Mouse (Mus musculus) frontal cortex, postnatal 36 days (tissue): ENCODE results near the gene Gm10563.

Source experiments
- DNase-seq, 2 experiments: peaks; one replicate each; pipeline ENCODE4 v3.0.0; 2022; ENCODE audit warnings: low spot score in 2 of 2

Gm10563 gene

DNA sequence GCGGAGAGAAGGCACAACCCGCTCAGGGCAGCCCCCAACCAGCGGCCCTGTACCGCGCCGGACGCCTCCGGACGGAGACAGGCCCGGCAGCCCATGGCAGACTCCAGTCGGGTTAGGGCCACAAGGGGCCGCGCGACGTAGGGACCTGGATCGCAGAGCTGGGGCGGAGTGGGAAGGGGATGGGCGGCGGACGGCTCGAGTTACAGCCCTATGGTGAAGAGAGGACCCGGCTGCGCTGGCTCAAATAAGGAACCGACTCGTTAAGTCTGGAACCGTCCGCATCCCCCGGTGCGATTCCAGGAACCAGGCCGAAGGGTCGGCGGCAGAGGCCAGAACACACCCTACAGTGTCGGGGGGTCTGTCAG is 7.9 kb upstream of the Gm10563 start, which contains the start of gene Mmp23:
TSS of gene Mmp23 (minus strand) at position 299 of the 365 bp plus-strand sequence.
- no peak for DNase-seq

DNA sequence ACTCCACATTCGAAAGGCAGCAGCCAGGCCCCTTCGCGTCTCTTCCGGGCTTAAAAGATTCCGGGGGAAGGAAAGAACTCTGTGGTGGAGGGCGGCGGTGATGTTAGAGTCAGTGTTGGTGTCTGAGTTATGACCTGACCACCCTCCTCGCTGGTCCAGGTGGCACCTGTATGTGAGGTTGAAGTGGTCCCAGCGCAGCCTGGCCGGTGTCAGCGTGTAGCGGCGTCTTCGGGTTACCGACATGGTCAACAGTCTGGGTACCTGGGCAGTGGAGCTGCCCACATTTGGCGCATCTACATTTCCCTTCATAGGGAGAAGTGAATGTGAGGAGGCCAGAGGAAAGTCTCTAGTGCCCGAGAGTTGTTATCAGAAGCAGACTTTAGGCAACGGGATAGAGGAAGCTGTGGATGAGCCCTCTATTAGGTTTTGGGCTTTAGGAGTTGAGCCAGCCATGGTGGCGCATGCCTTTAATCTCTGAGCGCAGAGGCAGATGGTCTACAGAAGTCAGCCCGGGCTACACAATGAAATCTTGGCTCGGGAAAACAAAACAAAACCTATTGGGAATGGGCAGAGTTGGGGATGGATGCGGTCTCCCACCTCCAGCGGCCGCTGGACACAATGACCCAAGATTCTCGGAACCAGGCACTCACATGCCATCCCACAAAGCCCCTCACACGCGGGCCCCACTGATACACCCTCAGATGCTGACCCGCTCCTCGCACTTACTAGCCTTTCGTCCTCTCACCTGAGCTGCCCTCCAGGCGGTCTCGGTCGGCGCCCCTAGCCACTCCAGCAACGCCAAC is 7.3 kb upstream of the Gm10563 start:
- DNase-seq: no peak

DNA sequence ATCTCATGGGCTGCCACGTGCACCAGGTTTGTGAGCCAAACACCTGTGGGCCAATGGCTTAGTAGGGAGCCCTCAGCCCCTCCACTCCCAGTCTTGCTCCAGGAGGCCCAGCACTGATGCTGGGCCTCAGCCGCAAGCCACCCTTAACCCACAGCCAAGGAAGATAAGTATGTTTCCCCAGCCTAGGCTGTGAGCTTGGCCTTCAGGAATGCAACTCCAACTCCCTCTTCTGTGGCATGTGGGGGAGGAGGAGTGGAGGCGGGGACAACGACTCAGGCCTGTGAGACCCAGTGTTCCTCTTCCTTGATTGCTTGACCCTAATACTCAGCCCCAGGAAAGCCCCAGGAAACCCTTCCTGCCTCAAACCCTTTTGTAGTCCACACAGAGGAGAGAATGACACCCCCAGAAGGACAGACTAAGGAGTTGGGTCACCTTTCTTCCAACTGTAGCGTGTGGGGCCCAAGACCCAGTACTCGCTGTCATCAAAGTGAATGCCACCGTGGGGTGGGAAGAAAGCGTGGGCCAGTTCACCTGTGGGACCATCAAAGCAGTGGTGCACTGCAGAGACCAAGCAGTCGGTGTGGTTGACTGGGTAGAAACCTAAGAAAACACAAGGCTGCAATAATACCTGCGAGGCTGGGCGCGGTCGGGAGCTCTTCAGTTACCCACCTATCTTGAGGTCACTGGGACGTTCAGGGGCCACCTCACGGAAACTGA is 6.5 kb upstream of the Gm10563 start:
- no peak for DNase-seq

DNA sequence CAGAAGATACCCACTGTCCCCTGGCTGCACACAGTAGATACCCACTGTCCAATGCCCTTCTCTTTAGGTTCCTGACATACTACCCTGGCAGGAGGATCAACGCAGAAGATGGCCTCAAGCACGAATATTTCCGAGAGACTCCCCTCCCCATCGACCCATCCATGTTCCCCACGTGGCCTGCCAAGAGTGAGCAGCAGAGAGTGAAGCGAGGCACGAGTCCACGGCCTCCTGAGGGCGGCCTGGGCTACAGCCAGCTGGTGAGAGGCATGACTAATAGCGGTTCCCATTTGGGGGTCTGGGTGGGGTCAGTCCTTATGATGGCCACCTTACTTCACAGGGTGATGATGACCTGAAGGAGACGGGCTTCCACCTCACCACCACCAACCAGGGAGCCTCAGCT is 4.1 kb upstream of the Gm10563 start:
- DNase-seq: no peak

DNA sequence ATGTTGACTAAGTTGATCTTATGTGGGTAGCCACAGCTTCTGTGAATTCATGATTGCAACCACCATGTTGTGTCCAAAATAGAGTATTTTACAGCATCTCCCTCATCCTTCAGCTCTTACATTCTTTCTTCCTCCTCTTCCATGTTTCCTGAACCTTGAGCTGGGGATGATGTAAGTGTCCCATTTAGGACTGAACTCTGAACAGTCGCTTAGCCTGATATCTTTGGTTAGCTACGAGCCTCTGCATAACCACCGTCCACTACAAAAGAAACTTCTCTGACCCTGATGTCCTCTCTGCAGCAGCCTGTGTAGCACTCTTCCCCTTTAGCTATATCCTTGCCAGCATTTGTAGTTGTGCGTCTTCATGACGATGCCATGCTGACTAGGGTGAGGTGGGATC is 513 bp upstream of the Gm10563 start:
- DNase-seq: no peak

DNA sequence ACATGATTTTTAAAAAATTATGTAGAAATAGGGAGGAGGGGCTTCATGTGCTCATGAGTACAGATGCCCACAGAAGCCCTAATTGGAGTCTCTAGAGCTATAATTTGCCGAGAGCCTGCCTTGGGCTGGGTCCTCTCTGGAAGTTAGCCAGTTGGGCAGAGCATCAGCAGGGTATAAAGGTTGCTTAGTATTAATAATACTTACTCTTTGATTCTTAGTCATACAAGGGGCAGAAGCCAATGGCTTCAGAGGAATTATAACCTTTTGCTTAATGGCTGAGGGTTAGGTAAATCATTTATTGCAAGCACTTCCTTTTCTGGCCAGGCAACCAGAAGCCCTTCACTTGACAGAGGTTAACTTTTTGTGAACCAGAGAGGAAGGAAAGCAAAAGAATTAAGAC is 1.7 kb downstream of the Gm10563 start:
- DNase-seq: no peak

DNA sequence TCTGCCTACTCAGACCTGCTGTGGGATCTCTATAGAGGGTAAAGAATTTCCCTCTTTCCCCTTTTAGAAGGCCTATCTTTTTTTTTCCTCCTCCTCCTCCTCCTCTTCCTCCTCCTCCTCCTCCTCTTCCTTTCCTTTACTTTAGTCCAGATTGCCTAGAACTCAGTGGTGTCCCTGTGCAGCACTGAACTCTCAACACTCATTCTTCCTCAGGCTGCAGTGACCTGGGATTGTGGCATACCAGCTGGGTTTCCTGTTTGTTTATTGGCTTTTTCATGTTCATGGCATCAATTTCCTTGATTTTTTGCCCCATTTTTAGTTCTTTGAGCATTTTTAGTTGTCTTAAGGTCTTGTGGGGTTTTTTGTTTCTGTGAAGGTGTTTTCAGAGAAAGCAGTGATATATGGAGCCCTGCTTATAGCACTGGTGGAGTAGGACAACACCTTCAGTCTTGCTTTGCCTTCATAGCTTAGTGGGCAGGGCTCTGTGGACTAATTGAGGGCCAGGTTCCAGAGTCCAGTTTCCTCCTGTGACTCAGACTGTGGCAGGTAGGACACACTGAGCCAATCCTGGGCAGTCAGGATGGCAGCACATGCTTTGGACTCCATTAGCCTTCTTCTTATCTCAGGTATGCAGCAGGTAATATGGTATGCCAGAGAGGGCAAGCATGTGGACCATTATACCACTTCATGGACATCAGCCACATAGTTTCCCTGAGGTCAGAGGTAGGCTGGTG is 9.3 kb downstream of the Gm10563 start:
- DNase-seq: no peak

DNA sequence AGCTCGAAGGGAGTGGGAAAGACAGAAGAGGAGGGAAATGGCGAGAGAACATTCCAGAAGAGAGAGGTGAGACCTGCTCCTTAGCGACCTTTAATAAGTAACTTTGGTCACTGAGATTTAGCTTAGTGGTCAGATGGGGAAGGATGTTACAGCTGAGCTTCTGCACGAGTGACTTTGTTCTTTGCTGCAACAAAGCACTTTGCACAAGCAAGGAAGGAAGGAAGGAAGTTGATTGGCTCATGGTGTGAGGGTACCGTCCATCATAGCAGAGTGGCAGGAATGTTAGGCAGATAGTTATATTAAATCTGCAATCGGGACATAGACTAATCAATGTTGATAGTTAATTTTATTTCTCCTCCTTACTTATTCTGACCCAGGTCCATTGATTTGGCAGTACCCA is 14.9 kb downstream of the Gm10563 start:
- DNase-seq: no peak

DNA sequence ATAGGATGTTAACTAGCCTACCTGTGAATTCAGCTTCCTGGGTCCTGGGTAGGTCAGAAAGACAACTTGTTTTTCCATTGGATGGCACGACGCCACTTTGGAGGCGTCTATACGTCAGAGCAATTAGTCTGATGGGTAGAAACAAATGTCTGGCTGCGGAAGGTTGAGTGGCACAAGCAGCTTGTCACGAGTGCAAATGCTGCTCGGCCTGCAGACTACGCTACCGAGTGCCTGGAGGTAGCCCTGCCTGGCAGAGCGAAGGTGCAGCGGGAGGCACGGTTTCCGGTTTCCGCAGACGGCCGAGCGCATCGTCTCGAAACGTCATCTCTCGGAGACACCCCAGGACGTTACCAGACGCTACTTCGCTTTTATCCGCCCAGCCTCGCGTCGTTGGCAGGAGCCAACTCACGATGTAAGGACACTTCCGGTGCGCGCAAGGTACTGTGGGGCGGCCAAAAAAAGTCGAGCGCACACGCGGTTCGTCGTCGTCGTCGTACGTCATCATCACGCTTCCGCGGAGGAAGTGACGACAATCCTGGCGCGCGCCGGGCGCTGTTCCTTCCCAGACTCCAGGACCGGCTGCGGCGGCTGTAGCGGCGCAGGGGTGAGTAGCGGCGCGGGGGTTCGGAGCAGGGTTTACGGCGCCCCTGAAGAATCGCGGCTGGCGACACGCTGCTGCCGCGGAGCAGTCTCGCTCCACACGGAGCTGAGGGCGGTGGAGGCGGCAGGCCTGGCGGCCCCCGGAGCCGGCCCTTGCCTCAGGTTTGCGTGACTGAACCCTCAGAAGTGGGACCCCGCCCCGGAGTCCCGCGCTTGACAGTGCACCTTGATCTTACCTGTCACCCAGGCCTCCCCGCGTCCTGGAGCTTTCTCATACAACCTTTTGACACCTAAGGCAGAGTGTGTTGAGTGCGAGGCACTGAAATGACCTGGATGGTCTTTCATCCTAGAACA is 20.6 kb downstream of the Gm10563 start, which contains the start of gene Cdk11b:
TSS of gene Cdk11b (plus strand) at position 517 of the 954 bp plus-strand sequence.
- DNase-seq: peak; percentile 95 to 98

DNA sequence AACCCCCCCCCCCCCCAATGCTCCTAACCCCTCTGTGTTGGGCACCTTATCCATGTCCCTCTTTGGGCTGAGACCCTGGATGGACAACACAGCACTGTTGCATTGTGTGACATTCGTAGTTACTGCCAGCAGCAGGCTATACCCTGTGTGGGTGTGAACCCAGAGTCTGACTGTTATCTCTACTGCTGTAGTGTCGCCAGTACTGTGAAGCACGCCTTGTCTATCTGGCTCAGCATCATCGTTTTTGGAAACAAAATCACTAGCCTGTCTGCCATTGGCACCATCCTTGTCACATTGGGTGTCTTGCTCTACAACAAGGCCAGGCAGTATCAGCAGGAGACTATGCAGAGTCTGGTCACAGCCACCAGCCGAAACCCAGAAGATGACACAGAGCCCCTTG is 26.9 kb downstream of the Gm10563 start:
- DNase-seq: no peak

DNA sequence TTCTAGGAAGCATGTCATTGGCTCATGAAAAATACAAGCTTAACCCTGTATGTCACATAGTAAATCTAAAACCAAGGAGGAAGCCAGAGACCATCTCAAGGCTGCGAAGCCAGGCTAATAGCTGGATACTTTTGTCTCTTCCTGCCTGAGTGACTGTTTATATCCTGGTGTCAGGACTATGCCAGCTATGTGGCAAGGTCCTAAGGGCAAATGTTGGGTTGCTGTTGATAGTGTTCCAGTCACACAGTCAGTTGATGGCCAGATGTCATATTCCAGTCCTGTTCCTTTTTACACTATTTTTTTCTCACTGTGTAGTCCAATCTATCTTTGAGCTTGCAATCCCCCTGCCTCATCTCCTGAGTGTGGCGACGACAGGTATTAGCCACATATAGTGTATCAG is 31.9 kb downstream of the Gm10563 start:
- no peak for DNase-seq

DNA sequence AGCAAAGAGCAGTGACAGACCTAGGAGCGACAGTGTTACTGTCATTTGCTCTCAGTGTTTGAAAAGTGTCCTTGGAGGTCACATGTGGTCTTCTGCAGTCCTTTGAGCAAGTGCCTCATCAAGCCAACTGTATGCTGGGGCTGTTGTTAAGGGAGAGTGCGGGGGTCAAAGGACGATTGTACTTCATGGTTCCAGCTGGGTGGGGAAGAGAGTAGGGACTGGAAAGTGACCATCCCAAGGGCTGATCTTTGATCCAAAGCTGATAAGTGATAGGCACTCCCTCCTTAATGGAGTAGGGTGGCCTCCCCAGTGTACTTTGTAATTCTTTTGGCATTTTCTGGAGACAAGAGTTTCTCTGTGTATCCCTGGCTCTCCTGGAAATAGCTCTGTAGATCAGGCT is 33.3 kb downstream of the Gm10563 start:
- DNase-seq: no peak

DNA sequence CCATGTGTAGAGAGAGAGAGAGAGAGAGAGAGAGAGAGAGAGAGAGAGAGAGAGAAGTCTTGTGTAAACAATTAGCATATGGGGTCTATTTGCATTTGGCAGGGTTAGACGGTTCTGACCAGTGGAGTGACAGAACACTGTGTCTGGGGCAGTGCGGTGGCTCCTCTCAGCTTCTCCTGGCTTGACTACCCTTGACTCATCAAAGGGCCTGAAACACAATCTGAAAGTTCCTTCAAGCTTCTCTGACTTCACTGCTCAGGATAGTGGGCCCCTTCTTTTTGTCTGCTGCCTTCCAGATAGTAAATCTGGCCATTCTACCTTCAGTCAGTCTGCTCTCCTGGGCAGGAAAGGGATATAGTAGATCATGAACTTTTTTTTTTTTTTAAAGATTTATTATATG is 38.4 kb downstream of the Gm10563 start:
- no peak for DNase-seq

DNA sequence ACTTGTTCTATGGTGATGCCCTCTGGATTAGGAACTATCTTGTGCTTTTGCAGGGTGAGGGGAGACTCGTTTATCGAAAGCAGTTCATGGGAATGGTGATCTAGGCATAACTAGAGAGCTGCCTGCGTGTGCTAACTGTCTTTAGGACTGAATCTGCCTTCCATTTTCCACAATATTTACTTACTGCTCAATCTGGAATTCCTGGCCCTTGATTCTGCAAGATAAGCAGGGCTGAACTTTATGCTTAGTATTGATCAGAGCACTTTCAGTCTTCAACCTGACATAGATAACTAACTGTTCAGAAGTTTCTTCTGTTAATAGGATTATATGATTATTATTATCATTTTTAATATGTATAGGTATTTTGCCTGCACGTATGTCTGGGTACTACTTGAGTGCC is 40.1 kb downstream of the Gm10563 start:
- DNase-seq: no peak

DNA sequence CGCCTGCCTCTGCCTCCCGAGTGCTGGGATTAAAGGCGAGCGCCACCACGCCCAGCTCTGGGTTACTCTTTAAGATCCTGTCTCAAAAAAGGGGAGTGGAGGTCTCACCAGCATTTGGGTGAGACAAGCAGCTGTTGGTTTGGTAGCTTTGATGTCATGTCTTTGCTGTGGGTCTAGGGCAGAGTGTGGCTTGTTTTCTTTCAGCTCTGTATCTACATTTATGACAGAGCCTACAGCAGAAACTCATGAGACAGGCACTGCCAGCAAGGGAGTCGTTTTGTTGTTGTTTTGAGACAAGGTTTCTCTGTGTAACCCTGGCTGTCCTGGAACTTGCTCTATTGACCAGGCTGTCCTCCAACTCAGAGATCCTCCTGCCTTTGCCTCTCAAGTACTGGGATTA is 41.4 kb downstream of the Gm10563 start:
- DNase-seq: no peak

DNA sequence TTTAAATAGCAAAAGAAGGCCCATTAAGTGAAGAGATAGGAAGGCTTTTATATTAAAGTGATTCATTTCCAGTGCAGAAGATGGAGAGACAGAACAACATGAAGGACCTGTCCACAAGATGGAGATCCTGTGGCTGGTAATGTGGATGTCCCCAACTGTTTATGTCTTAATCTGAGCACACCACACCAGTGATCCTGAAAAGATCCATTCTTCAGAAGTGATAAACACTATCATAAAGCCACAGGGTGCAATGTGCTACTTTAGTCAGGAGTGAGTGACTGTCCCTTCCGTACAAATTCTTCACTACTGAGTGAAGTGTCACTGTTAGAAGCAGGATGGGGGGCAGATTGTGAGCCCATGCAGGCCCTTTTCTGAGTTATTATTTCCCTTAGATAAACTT is 42.5 kb downstream of the Gm10563 start:
- DNase-seq: no peak

DNA sequence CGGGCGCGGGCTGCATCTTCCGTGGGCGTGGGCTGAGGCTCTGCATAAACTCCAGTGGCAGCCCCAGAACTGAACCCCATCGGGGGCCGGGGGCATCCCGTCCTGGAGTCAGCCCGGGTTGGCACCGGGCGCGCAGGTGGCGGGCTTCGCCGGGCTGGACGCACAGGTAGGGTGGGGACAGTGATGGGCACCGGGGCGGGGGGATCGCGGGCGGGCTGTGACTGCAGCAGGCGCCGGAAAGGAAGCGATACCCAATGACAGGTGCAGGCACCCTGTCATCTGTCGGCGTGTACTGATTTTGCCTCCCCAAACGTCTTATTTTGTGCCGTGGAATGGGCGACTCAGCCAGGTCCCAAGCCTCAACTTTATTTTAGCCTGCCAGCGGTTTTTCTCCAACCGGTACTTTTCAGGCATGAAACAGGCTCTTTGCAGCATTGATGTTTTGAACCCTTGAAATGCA is 43.2 kb downstream of the Gm10563 start:
- DNase-seq: no peak

DNA sequence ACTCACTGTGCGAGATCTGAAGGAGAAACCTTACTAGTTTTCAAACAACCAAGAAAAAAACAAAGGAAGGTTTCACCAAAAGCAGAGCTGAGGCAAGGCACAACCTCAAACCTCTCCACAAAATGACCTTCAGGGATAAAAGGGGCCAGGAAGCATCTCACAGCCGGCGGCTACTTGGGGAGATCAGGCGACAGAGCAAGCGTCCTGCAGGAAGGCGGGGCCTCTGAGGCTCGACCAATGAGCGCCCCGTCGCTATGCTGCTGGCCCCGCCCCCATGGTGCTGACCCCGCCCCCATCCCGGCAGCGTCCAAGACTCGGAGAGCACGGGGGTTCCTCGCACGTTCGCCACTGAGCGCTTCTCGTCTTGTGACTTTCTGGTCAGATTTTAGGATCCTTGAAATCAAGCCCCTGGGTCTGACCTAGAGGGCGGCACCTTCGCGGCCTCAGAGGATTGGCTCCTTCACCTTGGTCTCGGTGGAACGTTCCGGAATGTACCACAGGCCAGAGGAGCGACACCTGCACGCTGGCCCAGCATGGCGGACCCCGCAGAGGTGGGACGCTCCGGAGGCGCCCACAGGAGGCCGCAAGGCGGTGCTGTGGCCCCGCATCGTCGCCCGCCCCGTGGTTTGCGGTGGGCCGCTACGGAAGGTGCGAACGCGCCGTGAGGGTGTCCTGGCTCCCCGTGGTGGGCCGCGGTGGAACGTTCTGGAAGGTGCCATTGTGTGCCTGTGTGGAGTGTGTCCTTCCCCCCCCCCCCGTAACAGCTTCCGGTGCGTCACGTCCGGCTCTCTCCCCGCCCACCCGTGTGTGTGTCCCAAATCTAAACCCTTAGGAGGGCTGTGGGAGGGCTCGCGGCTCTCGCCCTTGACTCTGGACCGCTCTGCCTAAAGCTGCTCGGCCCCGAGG is 43.9 kb downstream of the Gm10563 start, which contains the start of gene Slc35e2:
TSS of gene Slc35e2 (plus strand) at position 326 of the 906 bp plus-strand sequence.
- peak; percentile 95 to 97 for DNase-seq

DNA sequence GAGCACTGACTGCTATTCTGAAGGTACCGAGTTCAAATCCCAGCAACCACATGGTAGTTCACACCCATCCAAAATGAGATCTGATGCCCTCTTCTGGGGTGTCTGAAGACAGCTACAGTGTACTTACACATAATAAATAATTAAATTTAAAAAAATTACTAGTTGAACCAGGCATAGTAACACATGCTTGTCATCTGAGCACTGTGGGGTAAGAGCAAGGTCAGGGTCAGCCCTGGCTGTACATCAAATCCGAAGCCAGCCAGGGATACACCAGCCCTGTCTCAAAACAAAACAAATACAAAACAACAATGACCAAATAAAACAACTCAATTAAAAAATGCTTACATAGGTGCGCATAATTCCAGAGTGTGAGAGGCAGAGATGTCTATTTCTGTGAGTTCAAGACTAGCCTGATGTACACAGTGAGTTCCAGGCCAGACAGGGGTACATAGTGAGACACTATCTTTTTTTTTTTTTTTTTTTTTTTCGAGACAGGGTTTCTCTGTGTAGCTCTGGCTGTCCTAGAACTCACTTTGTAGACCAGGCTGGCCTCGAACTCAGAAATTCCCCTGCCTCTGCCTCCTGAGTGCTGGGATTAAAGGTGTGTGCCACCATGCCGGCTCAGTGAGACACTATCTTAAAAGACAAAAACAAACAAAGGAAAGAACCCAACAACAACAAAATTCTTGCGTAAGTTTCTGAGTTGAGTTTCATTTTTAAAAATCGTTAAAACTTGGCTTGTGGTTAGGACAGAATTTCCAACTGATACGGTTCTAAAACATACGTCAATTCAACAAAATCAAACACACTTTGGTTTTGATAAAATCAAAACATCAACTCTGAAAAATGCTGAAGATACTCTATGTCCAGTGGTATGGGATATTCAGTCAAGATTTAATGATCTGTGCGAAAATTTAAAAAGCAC is 45.0 kb downstream of the Gm10563 start:
- no peak for DNase-seq
